ENCODE assay signal across 8 mouse cellular contexts in genomic region chr7:119015736-119016135, GRCm38 (mm10). TPM values are rescaled to one million over a fixed set of nuclear protein-coding genes. Genes with fewer than 3 reads are reported as not detected.
DNase-seq lines count a peak whose midpoint lies in the region; ATAC-seq and TF ChIP-seq lines count a peak whose summit lies in the region.

No protein-coding gene starts in this region.

- WGBS in hindbrain, embryonic 14.5 days = 2% methylated on average over 3 of the region's 3 CpGs
- 0% methylated on average over 3 of the region's 3 CpGs for WGBS in hindbrain, embryonic 16.5 days
- 0% methylated on average over 3 of the region's 3 CpGs for WGBS in embryonic facial prominence, embryonic 11.5 days

- peak; percentile 67; the same call in 1 of the 2 replicates for TF ChIP-seq CTCF in testis, adult 2 months (IDR thresholded peaks at IDR 0.05; ENCODE audit: control insufficient read depth, insufficient read depth, insufficient replicate concordance, low read depth, low read length)

- H3K36me3 ChIP-seq in hindbrain, embryonic 14.5 days (replicated peaks; ENCODE audit: control insufficient read depth, insufficient read depth) = no peaks in the 10 kb centered on the region
- no peaks in the 10 kb centered on the region for H3K36me3 ChIP-seq in hindbrain, embryonic 16.5 days (ENCODE audit: control insufficient read depth, insufficient read depth, low read length)
- no peaks in the 10 kb centered on the region for H3K36me3 ChIP-seq in testis, adult 2 months (ENCODE audit: control insufficient read depth, insufficient read depth, low read length)
- H3K36me3 ChIP-seq in embryonic facial prominence, embryonic 11.5 days (replicated peaks; ENCODE audit: control insufficient read depth, insufficient read depth, low read depth, low read length) = no peaks in the 10 kb centered on the region

- H3K4me2 ChIP-seq in hindbrain, embryonic 14.5 days (replicated peaks) = no peak overlapping the region
- H3K4me2 ChIP-seq in hindbrain, embryonic 16.5 days (ENCODE audit: low read length) = no peak overlapping the region
- H3K4me2 ChIP-seq in embryonic facial prominence, embryonic 11.5 days (ENCODE audit: low read depth, low read length) = no peak overlapping the region

- no peaks in the 10 kb centered on the region for H3K27me3 ChIP-seq in hindbrain, embryonic 14.5 days (ENCODE audit: control insufficient read depth, insufficient read depth, low read length)
- no peaks in the 10 kb centered on the region for H3K27me3 ChIP-seq in hindbrain, embryonic 16.5 days (replicated peaks; ENCODE audit: control insufficient read depth, insufficient read depth, low read length)
- no peaks in the 10 kb centered on the region for H3K27me3 ChIP-seq in testis, adult 2 months (ENCODE audit: control insufficient read depth, insufficient read depth, low read length)
- H3K27me3 ChIP-seq in embryonic facial prominence, embryonic 11.5 days (ENCODE audit: control insufficient read depth, insufficient read depth, low read length) = no peaks in the 10 kb centered on the region

- 0 out of 2 replicates have a peak, but pooled peaks have one; percentile 5 for ATAC-seq in hindbrain, embryonic 14.5 days (ENCODE audit: low FRiP score)
- ATAC-seq in hindbrain, embryonic 16.5 days = no peak
- no peak for ATAC-seq in embryonic facial prominence, embryonic 11.5 days (replicated peaks; ENCODE audit: insufficient number of reproducible peaks, low FRiP score, low TSS enrichment, low read depth)

- DNase-seq in hindbrain, embryonic 14.5 days (ENCODE audit: low spot score) = peak; percentile 74
- DNase-seq in testis, postnatal 14 days (ENCODE audit: low spot score) = no peak
- DNase-seq in embryonic facial prominence, embryonic 11.5 days (ENCODE audit: low spot score) = peak; percentile 64
- peak; percentile 74 for DNase-seq in retina, embryonic 14.5 days (ENCODE audit: low spot score)
- no peak for DNase-seq in c-Kit-positive CD71-positive TER-119-positive erythroid progenitor cells, embryonic 14.5 days (ENCODE audit: low spot score)
- DNase-seq in cerebellum, adult 11-12 months = no peak

- no peaks in the 10 kb centered on the region for H3K4me1 ChIP-seq in hindbrain, embryonic 14.5 days (replicated peaks; ENCODE audit: control insufficient read depth, insufficient read depth, low read length)
- H3K4me1 ChIP-seq in hindbrain, embryonic 16.5 days (ENCODE audit: control insufficient read depth, insufficient read depth, low read depth, low read length) = no peaks in the 10 kb centered on the region
- H3K4me1 ChIP-seq in testis, adult 2 months (ENCODE audit: control insufficient read depth, insufficient read depth, low read length) = no peaks in the 10 kb centered on the region
- no peaks in the 10 kb centered on the region for H3K4me1 ChIP-seq in embryonic facial prominence, embryonic 11.5 days (ENCODE audit: control insufficient read depth, insufficient read depth, low read length)

- TF ChIP-seq POLR2A in testis, adult 2 months (IDR thresholded peaks at IDR 0.05; ENCODE audit: control insufficient read depth, low read depth, low read length) = no peak

- no peaks in the 10 kb centered on the region for H3K9me3 ChIP-seq in hindbrain, embryonic 14.5 days (ENCODE audit: control insufficient read depth, low read length)
- no peaks in the 10 kb centered on the region for H3K9me3 ChIP-seq in hindbrain, embryonic 16.5 days (ENCODE audit: control insufficient read depth, low read length)
- no peaks in the 10 kb centered on the region for H3K9me3 ChIP-seq in embryonic facial prominence, embryonic 11.5 days (replicated peaks; ENCODE audit: control insufficient read depth, low read length)

- H3K27ac ChIP-seq in hindbrain, embryonic 14.5 days = no peak overlapping the region
- H3K27ac ChIP-seq in hindbrain, embryonic 16.5 days (ENCODE audit: low read depth, low read length) = no peak overlapping the region
- H3K27ac ChIP-seq in testis, adult 2 months (ENCODE audit: control insufficient read depth, insufficient read depth, low read depth, low read length) = no peak overlapping the region
- no peak overlapping the region for H3K27ac ChIP-seq in embryonic facial prominence, embryonic 11.5 days (replicated peaks; ENCODE audit: low read depth, low read length)

- H3K4me3 ChIP-seq in hindbrain, embryonic 14.5 days (replicated peaks; ENCODE audit: low read length) = no peak overlapping the region
- no peak overlapping the region for H3K4me3 ChIP-seq in hindbrain, embryonic 16.5 days (ENCODE audit: low read length)
- no peak overlapping the region for H3K4me3 ChIP-seq in testis, adult 2 months (ENCODE audit: control insufficient read depth, low read depth, low read length)
- no peak overlapping the region for H3K4me3 ChIP-seq in embryonic facial prominence, embryonic 11.5 days (ENCODE audit: low read depth, low read length)

- no peak overlapping the region for H3K9ac ChIP-seq in hindbrain, embryonic 14.5 days
- H3K9ac ChIP-seq in hindbrain, embryonic 16.5 days (ENCODE audit: low read depth, low read length) = no peak overlapping the region
- no peak overlapping the region for H3K9ac ChIP-seq in embryonic facial prominence, embryonic 11.5 days (replicated peaks; ENCODE audit: low read length)

RNA-seq across cellular contexts. Expression of gene Gprc5b, which starts 20.7 kb away (rescaled TPM):
- 9.3 and 10.2 TPM in 2 replicates for polyA plus RNA-seq in hindbrain, embryonic 14.5 days (2014; fragmentation: Nextera tagmentation; extraction: Ambion mirVana)
- polyA plus RNA-seq in hindbrain, embryonic 16.5 days (2015; fragmentation: Nextera tagmentation; extraction: Ambion mirVana) = 7.3 and 8.4 TPM in 2 replicates
- 45.8 and 57.4 TPM in 2 replicates for polyA plus RNA-seq in testis, adult 2 months (2012; rRNA removed)
- polyA plus RNA-seq in embryonic facial prominence, embryonic 11.5 days (2014; fragmentation: Nextera tagmentation; extraction: Ambion mirVana) = 12.3 and 13.2 TPM in 2 replicates

Comparison
In these comparisons a context has a peak if more than half of its experiments do, and no peak if none do; other contexts are left out.
1. DNase-seq: peak in hindbrain, embryonic 14.5 days (single experiment), embryonic facial prominence, embryonic 11.5 days (single experiment) and retina, embryonic 14.5 days (single experiment); none in testis, postnatal 14 days (single experiment), c-Kit-positive CD71-positive TER-119-positive erythroid progenitor cells, embryonic 14.5 days (single experiment) and cerebellum, adult 11-12 months (single experiment).